Mouse (Mus musculus): Measurements from ENCODE around the gene Adcy1.

The Adcy1 gene

GRCm38 (mm10) chr11:7228107-7228506 is 164.8 kb downstream of the Adcy1 start:
- DNase-seq, result no peak
